Mouse (Mus musculus): ENCODE data around the gene Hdgf.

Hdgf gene

GRCm38 (mm10) chr3:87909874-87910273 lies 3.8 kb downstream of the Hdgf start:
- DNase-seq (ENCODE audit: low spot score): peak; percentile 14

- DNase-seq (ENCODE audit: low spot score): peak; percentile 73
Measured at GRCm38 (mm10) chr3:87910573-87911141, 4.5 kb downstream of the Hdgf start.

- no peak for DNase-seq (ENCODE audit: low spot score)
Measured at GRCm38 (mm10) chr3:87913491-87913890, 7.4 kb downstream of the Hdgf start.

- DNase-seq (ENCODE audit: low spot score): no peak
Measured at GRCm38 (mm10) chr3:87913891-87914290, 7.8 kb downstream of the Hdgf start.

- no peak for DNase-seq (ENCODE audit: low spot score)
Measured at GRCm38 (mm10) chr3:87916990-87917389, 10.9 kb downstream of the Hdgf start.

- DNase-seq (ENCODE audit: low spot score): no peak
Measured at GRCm38 (mm10) chr3:87918551-87918950, 12.4 kb downstream of the Hdgf start.

- DNase-seq (ENCODE audit: low spot score): peak; percentile 91
Measured at GRCm38 (mm10) chr3:87919336-87920108, 13.4 kb downstream of the Hdgf start, which contains the start of gene Mrpl24. Gene Mrpl24, plus strand, starts transcription at chr3:87919506.

- no peak for DNase-seq (ENCODE audit: low spot score)
Measured at GRCm38 (mm10) chr3:87920270-87920943, 14.3 kb downstream of the Hdgf start.

- no peak for DNase-seq (ENCODE audit: low spot score)
Measured at GRCm38 (mm10) chr3:87924996-87925395, 18.9 kb downstream of the Hdgf start.

GRCm38 (mm10) chr3:87927452-87927851 lies 21.3 kb downstream of the Hdgf start:
- no peak for DNase-seq (ENCODE audit: low spot score)

- DNase-seq (ENCODE audit: low spot score): no peak
Measured at GRCm38 (mm10) chr3:87929341-87930077, 23.4 kb downstream of the Hdgf start.

- DNase-seq (ENCODE audit: low spot score): peak; percentile 97
Measured at GRCm38 (mm10) chr3:87930078-87930795, 24.1 kb downstream of the Hdgf start, which contains the start of the genes Isg20l2 and Rrnad1. Gene Isg20l2, plus strand, starts transcription at chr3:87930314. Gene Rrnad1, minus strand, starts transcription at chr3:87930717.

GRCm38 (mm10) chr3:87934026-87934425 lies 27.9 kb downstream of the Hdgf start:
- DNase-seq (ENCODE audit: low spot score): no peak

GRCm38 (mm10) chr3:87934501-87934900 lies 28.4 kb downstream of the Hdgf start:
- no peak for DNase-seq (ENCODE audit: low spot score)

GRCm38 (mm10) chr3:87935201-87935600 lies 29.1 kb downstream of the Hdgf start:
- DNase-seq (ENCODE audit: low spot score): no peak

- peak; percentile 71 for DNase-seq (ENCODE audit: low spot score)
Measured at GRCm38 (mm10) chr3:87935776-87936175, 29.7 kb downstream of the Hdgf start.

- DNase-seq (ENCODE audit: low spot score): no peak
Measured at GRCm38 (mm10) chr3:87940611-87941010, 34.5 kb downstream of the Hdgf start.

GRCm38 (mm10) chr3:87942471-87942870 lies 36.4 kb downstream of the Hdgf start:
- DNase-seq (ENCODE audit: low spot score): no peak

- no peak for DNase-seq (ENCODE audit: low spot score)
Measured at GRCm38 (mm10) chr3:87943586-87943985, 37.5 kb downstream of the Hdgf start.

GRCm38 (mm10) chr3:87944838-87945600 lies 38.9 kb downstream of the Hdgf start:
- no peak for DNase-seq (ENCODE audit: low spot score)

Data from layer of hippocampus, adult 11-12 months (tissue).